Mouse (Mus musculus) Muller cell, postnatal 12 days (primary cell): Measurements from ENCODE around the gene Rab25.
"Not testable (repeated sequence)": the region's sequence is repeated elsewhere in the genome, so short reads cannot be mapped to it uniquely, and the experiment has no call there.

Experiments used
- DNase-seq: peaks from one replicate; pipeline ENCODE4 v3.0.0-alpha.2; 2015; ENCODE audit errors: inconsistent ontology term

The Rab25 gene

DNA sequence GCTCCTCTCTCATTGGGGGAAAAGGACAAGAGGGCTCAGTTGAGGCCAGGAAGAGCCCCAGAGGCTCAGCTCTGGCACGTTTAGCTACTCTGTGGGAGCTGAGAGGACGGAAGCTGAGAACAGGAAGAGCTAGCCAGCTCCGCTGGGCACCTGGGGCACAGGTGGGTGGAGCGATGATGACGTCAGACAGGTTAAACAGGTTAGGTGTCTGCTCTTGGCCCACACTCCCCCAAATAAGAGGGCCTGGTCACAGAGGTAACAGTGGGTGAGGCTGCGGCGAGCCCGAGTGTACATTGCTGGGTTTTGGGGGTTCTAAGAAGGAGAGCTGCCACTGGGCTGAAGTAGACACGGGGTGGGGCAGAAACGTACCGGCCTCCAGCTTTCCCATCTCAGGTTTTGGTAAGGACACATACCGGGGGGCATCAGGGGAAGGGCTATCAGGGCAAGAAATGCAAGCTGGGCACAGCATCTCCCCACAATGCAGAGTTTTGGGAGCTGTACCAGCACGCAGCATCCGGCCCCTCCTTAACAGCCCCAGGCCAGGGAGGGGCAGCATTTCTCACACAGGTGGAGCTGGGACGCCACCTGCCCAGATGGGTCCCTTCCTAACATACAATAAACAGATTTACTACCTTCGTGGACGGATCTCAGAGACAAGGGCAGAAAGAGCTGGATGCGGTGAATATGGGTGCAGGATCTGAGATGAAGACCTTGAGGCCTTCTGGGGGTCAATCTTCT lies at the start of gene Rab25:
TSS of gene Rab25 (minus strand) at position 121 of the 738 bp plus-strand sequence.
- no peak for DNase-seq

- not testable (repeated sequence) for DNase-seq
Observed at GRCm38 (mm10) chr3:88596547-88596946, 48.4 kb upstream of the Rab25 start.

GRCm38 (mm10) chr3:88593893-88594580 lies 45.9 kb upstream of the Rab25 start:
- peak; percentile 86 for DNase-seq

DNA sequence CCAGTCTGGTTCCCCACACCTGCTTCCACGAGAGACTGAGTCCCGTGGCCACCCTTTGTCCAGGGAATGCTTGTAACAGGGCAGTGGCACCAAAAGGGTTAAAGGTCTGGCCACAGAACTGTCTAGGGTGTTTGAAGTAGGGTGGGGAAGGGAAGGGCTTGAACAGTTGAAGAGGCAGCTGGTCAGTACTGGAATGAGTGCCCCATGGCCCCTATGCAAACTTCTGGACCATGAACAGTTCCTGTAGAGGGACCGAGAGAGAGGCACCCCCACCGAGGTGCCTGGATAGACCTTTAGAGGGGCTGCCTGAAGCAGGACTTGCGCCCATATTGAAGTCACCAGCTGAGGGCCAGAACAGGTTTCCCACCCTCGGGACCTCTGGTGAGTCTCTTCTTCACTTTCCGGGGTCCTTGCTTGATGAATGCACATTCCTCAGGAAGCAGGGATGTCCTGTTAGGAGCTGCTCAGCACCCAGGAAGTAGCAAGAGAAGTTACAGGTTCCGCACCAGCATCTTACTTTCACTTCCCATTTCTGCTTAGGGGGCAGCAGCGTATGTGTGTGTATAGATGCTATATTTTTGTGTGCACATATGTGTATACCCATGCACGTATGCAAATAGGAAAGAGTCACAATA lies 45.0 kb upstream of the Rab25 start:
- no peak for DNase-seq

- DNase-seq: peak; percentile 69
Observed at GRCm38 (mm10) chr3:88591950-88592731, 44.0 kb upstream of the Rab25 start.

- DNase-seq: no peak
Observed at GRCm38 (mm10) chr3:88591044-88591443, 42.9 kb upstream of the Rab25 start.

DNA sequence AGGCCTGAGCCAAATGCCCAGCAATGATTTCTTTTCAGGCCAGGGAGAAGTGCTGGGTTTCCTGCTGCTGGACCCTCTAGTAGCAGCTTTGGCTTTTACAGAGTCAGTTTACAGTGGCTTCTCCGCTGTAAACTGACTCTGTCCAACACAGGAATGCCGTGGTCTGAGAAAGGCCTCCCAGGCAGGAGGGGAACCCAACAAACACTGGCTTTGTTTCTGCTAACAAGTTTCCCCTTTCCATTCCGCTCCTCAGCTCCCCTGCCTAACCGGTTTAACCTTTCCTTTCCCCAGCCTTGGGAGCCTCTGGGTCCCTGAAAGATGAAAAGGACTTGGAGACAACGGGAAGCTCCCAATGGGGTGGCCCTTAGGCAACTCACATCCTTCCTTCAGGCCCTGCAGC lies 42.1 kb upstream of the Rab25 start:
- peak; percentile 42 for DNase-seq

- DNase-seq: no peak
Observed at GRCm38 (mm10) chr3:88586640-88587039, 38.5 kb upstream of the Rab25 start.

- no peak for DNase-seq
Observed at GRCm38 (mm10) chr3:88585769-88586168, 37.7 kb upstream of the Rab25 start.

DNA sequence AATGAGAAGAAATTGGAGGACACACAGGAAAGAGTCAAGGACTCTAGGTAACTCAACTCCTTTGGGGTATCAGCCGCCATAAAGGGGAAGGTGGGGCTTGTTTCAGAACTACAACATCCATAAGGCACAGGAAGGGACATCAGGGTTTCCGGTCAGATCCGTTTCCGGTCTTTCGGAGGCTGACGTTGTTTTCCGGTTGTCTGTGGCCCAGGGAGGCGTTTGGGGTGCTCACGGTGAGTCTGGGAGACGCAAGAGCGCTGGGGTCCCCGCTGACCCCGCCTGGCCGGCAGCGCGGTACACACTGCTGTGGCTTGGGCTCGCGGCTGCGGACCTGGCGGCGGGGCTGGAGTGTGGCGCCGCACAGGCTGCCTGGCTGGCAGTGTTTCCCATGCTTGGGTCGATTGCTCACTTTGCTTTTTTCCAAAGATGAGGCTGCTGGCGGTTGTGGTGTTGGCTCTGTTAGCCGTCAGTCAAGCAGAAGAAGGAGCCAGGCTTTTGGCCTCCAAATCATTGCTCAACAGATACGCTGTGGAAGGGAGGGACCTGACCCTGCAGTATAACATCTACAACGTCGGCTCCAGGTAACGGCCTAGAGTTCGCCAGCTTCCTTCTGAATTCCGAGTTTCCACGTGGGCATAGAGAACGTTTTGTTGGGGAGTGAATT lies 31.5 kb upstream of the Rab25 start:
- DNase-seq: peak; percentile 83

- no peak for DNase-seq
Observed at GRCm38 (mm10) chr3:88578498-88579424, 30.7 kb upstream of the Rab25 start.

GRCm38 (mm10) chr3:88577846-88578245 lies 29.7 kb upstream of the Rab25 start:
- not testable (repeated sequence) for DNase-seq

DNA sequence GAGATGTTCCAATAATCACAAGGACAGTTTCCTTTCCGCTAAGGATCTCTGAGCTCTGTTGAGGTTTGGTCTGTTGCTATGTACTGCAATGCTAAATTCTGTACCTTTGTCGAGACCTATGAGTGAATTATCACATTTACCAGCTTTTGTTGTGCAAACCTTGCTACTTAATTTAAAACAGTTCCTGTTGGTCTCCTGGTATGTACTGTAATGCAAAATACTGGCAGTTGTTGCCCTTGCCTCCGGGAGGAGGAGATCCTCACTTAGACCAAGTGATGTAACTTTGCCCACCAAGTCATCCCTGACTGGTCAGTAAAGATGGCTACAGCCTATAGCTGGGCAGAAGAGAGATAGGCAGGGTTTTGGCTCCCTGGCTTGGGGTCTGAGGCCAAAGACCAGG lies 27.4 kb upstream of the Rab25 start, which contains the start of gene Ssr2:
TSS of gene Ssr2 (plus strand) at position 337 of the 400 bp plus-strand sequence.
- DNase-seq: no peak

DNA sequence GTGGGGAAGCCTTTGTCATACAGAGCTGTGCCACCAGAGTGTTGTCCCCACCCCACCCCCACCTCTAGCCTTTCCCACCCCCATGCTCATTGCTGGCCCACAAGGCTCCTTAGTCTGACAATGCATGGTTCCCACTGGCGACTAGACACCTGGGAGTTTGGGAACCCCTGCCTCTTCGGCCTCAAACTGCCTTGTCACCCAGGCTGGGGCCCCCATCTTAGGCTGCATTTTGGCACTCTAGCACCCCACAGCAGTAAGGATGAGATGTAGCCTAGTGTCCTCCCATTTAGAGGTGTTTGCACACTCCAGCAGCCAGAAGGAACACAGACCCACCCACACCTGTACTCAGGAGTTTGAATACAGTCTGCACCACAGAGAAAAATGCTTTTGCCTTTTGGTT lies 25.7 kb upstream of the Rab25 start:
- DNase-seq: no peak

- DNase-seq: no peak
Observed at GRCm38 (mm10) chr3:88572835-88573234, 24.7 kb upstream of the Rab25 start.

DNA sequence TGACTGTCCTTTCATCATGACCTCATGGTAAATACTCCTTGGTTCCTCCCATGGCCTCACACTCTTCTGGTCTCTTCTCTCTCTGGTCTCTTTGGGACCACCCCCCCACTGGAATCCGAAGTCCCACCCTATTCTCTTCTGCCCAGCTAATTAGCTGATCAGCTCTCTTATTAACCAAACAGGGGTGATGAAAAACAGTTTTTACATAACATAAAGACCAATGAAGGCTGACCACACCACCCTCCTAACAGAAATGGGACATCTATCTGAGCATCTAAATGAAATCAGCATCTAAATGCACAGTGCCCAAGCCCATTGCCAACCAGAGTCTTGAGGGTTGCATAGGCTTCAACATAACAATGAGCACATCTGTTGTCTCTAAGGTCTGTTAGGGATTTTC lies 23.8 kb upstream of the Rab25 start:
- DNase-seq: no peak

GRCm38 (mm10) chr3:88570341-88570740 lies 22.2 kb upstream of the Rab25 start:
- no peak for DNase-seq

GRCm38 (mm10) chr3:88569694-88570093 lies 21.6 kb upstream of the Rab25 start:
- DNase-seq: no peak

DNA sequence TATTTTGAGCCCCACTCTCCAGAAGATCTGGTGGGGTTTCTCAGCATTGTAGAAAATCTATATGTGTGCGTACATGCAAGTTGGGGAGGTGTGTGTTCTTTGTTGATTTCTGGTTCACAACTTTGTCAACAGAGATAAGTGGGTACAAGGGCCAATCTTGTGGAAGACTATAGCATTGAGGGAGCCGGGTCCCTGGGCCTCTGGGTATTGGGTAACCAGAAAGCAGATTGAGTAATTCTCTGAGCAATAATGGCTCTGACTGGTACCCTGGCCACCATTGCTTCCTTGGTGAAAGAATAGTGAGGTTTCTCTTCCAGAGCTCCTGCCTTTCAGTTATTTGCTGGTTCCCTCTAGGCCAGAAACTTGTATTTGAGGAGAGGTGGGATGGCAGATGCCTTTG lies 21.0 kb upstream of the Rab25 start:
- no peak for DNase-seq

DNA sequence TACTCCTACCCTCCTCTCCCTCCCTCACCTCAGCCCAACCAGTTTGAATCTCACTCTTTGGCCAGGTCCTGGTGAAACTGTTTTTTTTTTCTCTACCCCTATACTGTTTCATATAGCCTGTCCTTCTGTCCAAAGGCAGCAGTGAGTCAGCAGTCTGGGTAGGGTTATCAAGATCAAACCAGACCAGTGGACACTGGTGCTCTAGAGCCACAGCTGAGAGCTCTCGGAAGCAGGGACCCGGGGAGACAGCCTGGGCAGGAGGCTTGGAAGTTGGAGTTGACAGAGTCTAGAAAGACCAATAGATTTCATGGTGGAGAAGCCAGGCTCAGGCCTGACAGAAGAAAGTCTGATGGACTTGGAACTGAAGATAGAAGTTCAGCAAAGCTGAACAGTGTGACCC lies 20.5 kb upstream of the Rab25 start:
- no peak for DNase-seq
